Mouse (Mus musculus): ENCODE data around the gene Il1b. TPM values are rescaled to one million over a fixed set of nuclear protein-coding genes. Genes with fewer than 3 reads are reported as not detected.

Il1b gene
- polyA plus RNA-seq, 1 experiment = not detected

DNA sequence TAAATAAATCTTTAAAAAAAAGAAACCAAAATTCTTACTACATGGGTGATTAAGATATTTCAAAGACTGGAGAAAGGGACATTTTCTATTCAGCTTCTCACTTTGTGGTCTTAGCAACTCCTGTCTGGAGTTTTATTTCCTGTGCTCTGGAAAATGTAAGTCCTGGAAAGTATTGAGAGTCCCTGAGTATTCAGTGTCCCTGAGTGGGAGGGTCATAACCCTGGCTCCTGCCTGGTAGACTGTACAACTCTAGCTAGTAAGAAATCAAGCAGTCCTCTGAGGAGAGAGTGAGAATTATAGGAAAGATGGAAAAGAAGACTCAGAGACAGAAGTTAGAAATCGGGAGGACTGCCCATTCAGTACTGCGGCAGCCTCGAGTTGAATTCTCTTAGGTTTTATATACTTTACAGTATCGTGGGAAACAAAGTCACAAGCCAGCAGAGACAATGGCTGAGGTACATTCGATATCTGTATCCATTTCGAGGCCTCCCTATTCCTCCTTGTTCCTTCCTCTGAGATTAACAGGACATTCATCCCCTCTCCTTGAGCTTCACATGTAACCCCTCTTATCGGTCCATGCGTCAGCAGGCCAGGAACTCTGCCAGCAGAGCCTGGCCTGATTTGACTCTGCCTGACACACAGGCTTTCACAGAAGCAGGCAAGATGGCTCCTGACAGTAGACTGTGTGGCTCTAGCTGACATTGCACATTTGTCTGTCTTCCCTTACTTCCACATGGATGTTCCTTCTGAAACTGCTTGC, 12.8 kb upstream of the Il1b start:
- Histone ChIP-seq H3K9ac (ENCODE audit: low read depth, poor library complexity, severe bottlenecking) (no peak overlapping the region), H3K4me3 (ENCODE audit: low read depth, low read length) (no peak overlapping the region), H3K4me1 (ENCODE audit: control insufficient read depth, insufficient read depth, low read length) (no peaks in the 10 kb centered on the region), H3K27me3 (ENCODE audit: control insufficient read depth, insufficient read depth, low read length, poor library complexity, severe bottlenecking) (no peaks in the 10 kb centered on the region), H3K9me3 (replicated peaks; ENCODE audit: control insufficient read depth, insufficient read depth, low read length, poor library complexity, severe bottlenecking) (peaks cover 9% of the 10 kb centered on the region), H3K27ac (ENCODE audit: insufficient read depth, low read length) (no peak overlapping the region), H3K36me3 (ENCODE audit: control insufficient read depth, insufficient read depth, low read length, poor library complexity, severe bottlenecking) (no peaks in the 10 kb centered on the region)
- TF ChIP-seq EP300 (IDR thresholded peaks at IDR 0.05; ENCODE audit: insufficient read depth, low read depth, low read length) = no peak
- no peak for TF ChIP-seq CTCF (IDR thresholded peaks at IDR 0.05; ENCODE audit: low read depth, low read length)
- no peak for TF ChIP-seq POLR2A (IDR thresholded peaks at IDR 0.05; ENCODE audit: insufficient read depth, low read length)

DNA sequence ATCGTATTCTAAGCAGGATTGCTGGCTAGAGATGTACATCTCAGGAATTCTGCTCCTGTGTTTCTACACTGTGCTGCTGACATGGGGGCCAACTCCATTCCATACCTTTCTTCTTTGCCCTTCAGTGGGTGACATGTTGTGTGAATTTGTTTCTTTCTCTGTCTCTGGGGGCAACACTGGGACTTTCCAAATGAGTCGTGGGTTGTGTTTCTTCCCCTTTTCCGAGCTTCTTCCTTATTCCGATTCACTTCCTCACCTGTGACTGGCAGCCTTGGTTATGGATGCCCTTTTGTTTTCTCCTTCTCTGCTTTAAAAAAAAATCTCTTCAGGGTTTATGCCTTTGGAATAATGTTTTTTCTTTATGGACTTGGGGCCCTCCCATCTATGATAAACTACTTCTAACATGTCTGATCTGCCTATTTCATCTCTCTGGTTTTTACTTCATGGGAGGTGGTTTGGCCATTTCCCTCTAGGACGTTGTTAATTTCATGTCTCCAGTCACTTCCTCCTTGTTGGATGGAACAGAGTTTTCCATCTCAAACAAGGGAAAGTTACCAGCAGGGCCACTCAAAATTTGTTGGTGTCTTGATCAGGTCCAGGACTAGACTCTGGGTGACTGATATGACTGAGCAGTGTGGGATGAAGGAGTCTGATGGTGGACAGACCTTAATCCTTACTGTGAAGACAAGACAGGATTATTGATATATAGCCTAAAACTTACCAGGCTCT, 10.0 kb upstream of the Il1b start:
- Histone ChIP-seq H3K9ac (ENCODE audit: low read depth, poor library complexity, severe bottlenecking) (no peak overlapping the region), H3K4me3 (ENCODE audit: low read depth, low read length) (no peak overlapping the region), H3K27me3 (ENCODE audit: control insufficient read depth, insufficient read depth, low read length, poor library complexity, severe bottlenecking) (no peaks in the 10 kb centered on the region), H3K9me3 (replicated peaks; ENCODE audit: control insufficient read depth, insufficient read depth, low read length, poor library complexity, severe bottlenecking) (peaks cover 17% of the 10 kb centered on the region), H3K36me3 (ENCODE audit: control insufficient read depth, insufficient read depth, low read length, poor library complexity, severe bottlenecking) (no peaks in the 10 kb centered on the region), H3K27ac (ENCODE audit: insufficient read depth, low read length) (no peak overlapping the region), H3K4me1 (ENCODE audit: control insufficient read depth, insufficient read depth, low read length) (no peaks in the 10 kb centered on the region)
- no peak for TF ChIP-seq POLR2A (IDR thresholded peaks at IDR 0.05; ENCODE audit: insufficient read depth, low read length)
- TF ChIP-seq EP300 (IDR thresholded peaks at IDR 0.05; ENCODE audit: insufficient read depth, low read depth, low read length) = no peak
- TF ChIP-seq CTCF (IDR thresholded peaks at IDR 0.05; ENCODE audit: low read depth, low read length) = no peak

DNA sequence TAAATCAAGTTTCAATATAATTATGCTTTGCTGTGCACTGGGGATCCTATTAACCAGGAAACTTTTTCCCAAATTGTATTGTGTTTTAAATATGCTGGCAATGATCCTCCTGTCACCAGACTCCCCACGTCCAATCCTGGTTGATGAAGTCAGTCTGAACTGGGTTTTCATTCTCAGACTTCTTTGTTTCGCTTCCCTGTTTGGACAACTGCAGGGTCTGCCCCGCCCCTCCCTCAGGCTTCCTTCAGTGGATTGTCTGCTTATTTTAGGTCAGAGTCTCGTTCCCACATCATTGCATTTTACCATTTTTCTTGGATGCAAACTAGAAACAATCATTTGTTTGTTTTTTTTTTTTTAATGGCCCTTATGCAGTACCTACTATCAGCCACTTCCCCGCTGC, 9.3 kb upstream of the Il1b start:
- H3K27me3 ChIP-seq (ENCODE audit: control insufficient read depth, insufficient read depth, low read length, poor library complexity, severe bottlenecking) = no peaks in the 10 kb centered on the region
- H3K4me3 ChIP-seq (ENCODE audit: low read depth, low read length) = no peak overlapping the region
- TF ChIP-seq POLR2A (IDR thresholded peaks at IDR 0.05; ENCODE audit: insufficient read depth, low read length) (no peak), CTCF (IDR thresholded peaks at IDR 0.05; ENCODE audit: low read depth, low read length) (no peak), EP300 (IDR thresholded peaks at IDR 0.05; ENCODE audit: insufficient read depth, low read depth, low read length) (no peak)
- peaks cover 17% of the 10 kb centered on the region for H3K9me3 ChIP-seq (replicated peaks; ENCODE audit: control insufficient read depth, insufficient read depth, low read length, poor library complexity, severe bottlenecking)
- H3K4me1 ChIP-seq (ENCODE audit: control insufficient read depth, insufficient read depth, low read length) = no peaks in the 10 kb centered on the region
- no peaks in the 10 kb centered on the region for H3K36me3 ChIP-seq (ENCODE audit: control insufficient read depth, insufficient read depth, low read length, poor library complexity, severe bottlenecking)
- H3K9ac ChIP-seq (ENCODE audit: low read depth, poor library complexity, severe bottlenecking) = no peak overlapping the region
- no peak overlapping the region for H3K27ac ChIP-seq (ENCODE audit: insufficient read depth, low read length)

DNA sequence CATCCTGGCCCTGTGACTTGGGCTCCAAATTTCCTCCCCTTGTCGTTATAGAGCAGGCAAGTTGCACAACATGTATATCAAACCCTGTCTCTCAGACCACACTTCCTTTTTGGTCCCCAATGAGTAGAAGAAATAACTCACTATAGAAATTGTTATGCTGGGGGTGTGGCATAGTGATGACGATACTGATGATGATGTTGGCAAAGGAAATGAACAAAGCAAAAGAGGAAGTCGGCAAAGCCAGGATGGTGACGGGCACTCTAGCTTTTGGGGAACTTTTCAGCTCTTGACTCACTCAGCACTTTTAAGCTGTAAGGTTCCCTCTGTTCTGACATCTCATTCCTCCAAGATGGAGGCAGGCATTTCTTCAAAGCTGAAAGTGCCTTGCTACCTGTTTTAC, 2.4 kb upstream of the Il1b start:
- H3K9ac ChIP-seq (ENCODE audit: low read depth, poor library complexity, severe bottlenecking) = no peak overlapping the region
- no peak overlapping the region for H3K27ac ChIP-seq (ENCODE audit: insufficient read depth, low read length)
- H3K4me1 ChIP-seq (ENCODE audit: control insufficient read depth, insufficient read depth, low read length) = no peaks in the 10 kb centered on the region
- TF ChIP-seq EP300 (IDR thresholded peaks at IDR 0.05; ENCODE audit: insufficient read depth, low read depth, low read length) (no peak), POLR2A (IDR thresholded peaks at IDR 0.05; ENCODE audit: insufficient read depth, low read length) (no peak)
- H3K27me3 ChIP-seq (ENCODE audit: control insufficient read depth, insufficient read depth, low read length, poor library complexity, severe bottlenecking) = no peaks in the 10 kb centered on the region
- peaks cover 6% of the 10 kb centered on the region for H3K9me3 ChIP-seq (replicated peaks; ENCODE audit: control insufficient read depth, insufficient read depth, low read length, poor library complexity, severe bottlenecking)
- H3K36me3 ChIP-seq (ENCODE audit: control insufficient read depth, insufficient read depth, low read length, poor library complexity, severe bottlenecking) = no peaks in the 10 kb centered on the region
- no peak overlapping the region for H3K4me3 ChIP-seq (ENCODE audit: low read depth, low read length)

DNA sequence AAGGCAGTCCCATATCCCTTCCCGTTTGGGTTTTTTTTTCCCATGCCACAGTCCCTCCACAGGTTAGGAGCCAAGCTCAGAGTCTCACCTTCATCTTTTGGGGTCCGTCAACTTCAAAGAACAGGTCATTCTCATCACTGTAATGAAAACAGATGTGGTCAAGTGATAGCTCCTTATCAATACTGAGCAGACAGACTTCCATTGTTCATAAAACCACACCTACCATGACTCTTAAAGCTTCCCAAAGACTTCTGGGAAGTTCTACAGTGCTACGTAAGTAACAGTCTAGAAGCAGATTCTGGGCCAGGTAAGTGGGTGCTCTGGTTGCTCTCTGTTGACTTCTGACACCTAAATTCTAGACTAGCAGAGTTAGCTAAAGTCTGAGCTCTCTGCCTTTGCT, 1.3 kb downstream of the Il1b start:
- no peak for TF ChIP-seq EP300 (IDR thresholded peaks at IDR 0.05; ENCODE audit: insufficient read depth, low read depth, low read length)
- no peak for TF ChIP-seq POLR2A (IDR thresholded peaks at IDR 0.05; ENCODE audit: insufficient read depth, low read length)
- TF ChIP-seq CTCF (IDR thresholded peaks at IDR 0.05; ENCODE audit: low read depth, low read length) = no peak
- Histone ChIP-seq H3K4me3 (ENCODE audit: low read depth, low read length) (no peak overlapping the region), H3K9me3 (replicated peaks; ENCODE audit: control insufficient read depth, insufficient read depth, low read length, poor library complexity, severe bottlenecking) (no peaks in the 10 kb centered on the region), H3K4me1 (ENCODE audit: control insufficient read depth, insufficient read depth, low read length) (no peaks in the 10 kb centered on the region), H3K27me3 (ENCODE audit: control insufficient read depth, insufficient read depth, low read length, poor library complexity, severe bottlenecking) (no peaks in the 10 kb centered on the region), H3K36me3 (ENCODE audit: control insufficient read depth, insufficient read depth, low read length, poor library complexity, severe bottlenecking) (no peaks in the 10 kb centered on the region), H3K9ac (ENCODE audit: low read depth, poor library complexity, severe bottlenecking) (no peak overlapping the region), H3K27ac (ENCODE audit: insufficient read depth, low read length) (no peak overlapping the region)

DNA sequence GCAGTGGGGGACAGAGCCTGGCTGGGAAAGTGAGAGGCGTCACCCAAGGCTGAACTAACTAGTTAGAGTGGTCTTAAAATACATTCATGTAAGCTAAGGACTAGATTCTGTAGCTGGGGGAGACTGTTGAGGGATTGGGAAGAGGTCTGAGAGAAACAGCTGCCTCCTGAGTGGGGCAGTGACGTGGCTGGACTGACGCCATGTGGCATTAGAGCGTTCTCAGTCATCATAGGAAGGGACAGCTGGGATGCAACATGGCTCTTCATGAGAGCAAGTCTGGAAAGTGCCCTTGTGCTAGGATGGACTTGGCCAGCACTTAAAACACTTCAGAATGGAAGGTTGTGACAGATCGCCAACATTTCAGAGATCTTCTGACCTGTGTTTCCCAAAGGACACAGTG, 2.1 kb downstream of the Il1b start:
- Histone ChIP-seq H3K9ac (ENCODE audit: low read depth, poor library complexity, severe bottlenecking) (no peak overlapping the region), H3K36me3 (ENCODE audit: control insufficient read depth, insufficient read depth, low read length, poor library complexity, severe bottlenecking) (no peaks in the 10 kb centered on the region), H3K4me1 (ENCODE audit: control insufficient read depth, insufficient read depth, low read length) (no peaks in the 10 kb centered on the region), H3K27ac (ENCODE audit: insufficient read depth, low read length) (no peak overlapping the region), H3K27me3 (ENCODE audit: control insufficient read depth, insufficient read depth, low read length, poor library complexity, severe bottlenecking) (no peaks in the 10 kb centered on the region), H3K9me3 (replicated peaks; ENCODE audit: control insufficient read depth, insufficient read depth, low read length, poor library complexity, severe bottlenecking) (no peaks in the 10 kb centered on the region), H3K4me3 (ENCODE audit: low read depth, low read length) (no peak overlapping the region)
- no peak for TF ChIP-seq POLR2A (IDR thresholded peaks at IDR 0.05; ENCODE audit: insufficient read depth, low read length)
- TF ChIP-seq EP300 (IDR thresholded peaks at IDR 0.05; ENCODE audit: insufficient read depth, low read depth, low read length) = no peak
- TF ChIP-seq CTCF (IDR thresholded peaks at IDR 0.05; ENCODE audit: low read depth, low read length) = no peak

Measured in ES-Bruce4 (cell line).